Mouse (Mus musculus) ES-Bruce4 (cell line): Measurements from ENCODE around the gene Kpnb1.

Source experiments
- CTCF ChIP-seq: IDR thresholded peaks from one replicate; pipeline ENCODE4 v1.8.1; 2011; ENCODE audit warnings: low read depth, low read length
- EP300 ChIP-seq: IDR thresholded peaks from 2 replicates; pipeline ENCODE4 v1.6.1; 2011; ENCODE audit warnings: low read depth, low read length; ENCODE audit not compliant: insufficient read depth
- POLR2A ChIP-seq: IDR thresholded peaks from one replicate; pipeline ENCODE4 v1.8.1; 2011; ENCODE audit warnings: low read length; ENCODE audit not compliant: insufficient read depth

DNA sequence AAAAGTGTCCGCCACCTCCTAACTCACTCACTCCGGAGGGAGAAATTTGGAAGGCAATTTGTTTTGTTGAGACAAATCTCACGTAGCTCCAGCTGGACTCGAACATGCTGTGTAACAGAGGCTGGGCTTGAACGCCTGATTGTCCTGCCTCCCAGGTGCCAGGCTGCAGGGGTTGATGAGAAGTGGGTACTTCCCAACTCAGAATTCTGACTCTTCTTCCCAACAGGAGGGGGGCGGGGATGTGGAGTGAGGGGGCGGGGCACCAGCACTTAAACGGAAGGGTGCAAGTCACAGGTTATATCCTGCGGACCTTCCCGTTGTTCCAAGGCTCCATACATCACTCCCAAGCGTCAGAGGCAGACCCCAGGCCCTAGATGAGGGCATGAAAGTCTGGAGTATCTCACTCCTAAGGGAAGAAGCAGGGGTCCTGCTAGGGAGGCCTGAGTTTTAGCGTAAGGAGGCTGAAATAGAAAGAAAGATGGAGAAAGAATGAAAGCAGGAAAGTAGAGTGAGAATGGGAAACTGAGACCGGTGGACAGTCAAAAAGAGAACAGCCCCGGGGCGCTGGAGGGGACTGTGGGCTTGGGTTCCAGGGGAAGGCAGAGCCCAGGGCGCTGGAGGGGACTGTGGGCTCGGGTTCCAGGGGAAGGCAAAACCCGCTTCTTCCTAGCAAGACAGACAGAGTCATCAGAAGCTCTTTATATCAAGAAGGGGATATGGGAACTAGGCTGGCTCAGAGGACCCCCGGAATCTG is 60.0 kb downstream of the Kpnb1 start:
- TF ChIP-seq CTCF (no peak), POLR2A (no peak), EP300 (no peak)
